Mouse (Mus musculus): ENCODE measurements around the gene Inpp4b. TPM values are rescaled to one million over a fixed set of nuclear protein-coding genes. Genes with fewer than 3 reads are reported as not detected.
"Not testable (repeated sequence)": the region's sequence is repeated elsewhere in the genome, so short reads cannot be mapped to it uniquely, and the experiment has no call there.

Gene Inpp4b
- polyA plus RNA-seq, 1 experiment = 0.46 TPM

DNA sequence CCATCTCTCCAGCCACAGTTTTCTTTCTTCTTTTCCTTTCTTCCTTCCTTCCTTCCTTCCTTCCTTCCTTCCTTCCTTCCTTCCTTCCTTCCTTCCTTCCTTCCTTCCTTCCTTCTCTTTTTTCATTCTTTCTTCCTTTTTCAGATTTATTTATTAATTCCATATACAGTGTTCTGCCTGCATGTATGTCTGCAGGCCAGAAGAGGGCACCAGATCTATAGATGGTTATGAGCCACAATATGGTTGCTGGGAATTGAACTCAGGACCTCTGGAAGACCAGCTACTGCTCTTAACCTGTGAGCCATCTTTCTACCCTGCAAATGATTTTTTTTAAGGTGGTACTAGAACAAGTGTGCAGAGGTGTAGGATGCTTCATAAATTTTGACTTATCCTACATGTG, 689.7 kb downstream of the Inpp4b start:
- DNase-seq (ENCODE audit: low read depth, low spot score) = not testable (repeated sequence)

DNA sequence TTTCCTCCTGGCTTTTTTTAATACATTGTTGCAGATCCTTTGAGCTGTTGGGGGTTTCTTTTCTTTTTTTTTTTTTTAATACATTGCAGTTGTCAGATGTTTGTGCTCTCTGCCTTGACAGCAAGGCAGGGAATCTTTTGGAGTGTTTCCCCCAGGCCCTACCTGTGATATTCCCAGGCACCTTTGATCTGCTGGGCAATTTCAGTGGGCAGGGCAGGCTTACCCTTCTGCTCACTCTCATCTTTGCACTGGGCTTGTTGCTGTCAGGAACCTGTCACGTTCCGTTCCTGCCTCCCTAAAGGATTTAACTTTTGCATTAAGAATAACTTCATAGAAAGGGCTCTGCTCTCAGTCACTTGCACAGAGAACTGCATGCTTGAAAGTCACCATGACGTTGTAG, 711.7 kb downstream of the Inpp4b start:
- DNase-seq (ENCODE audit: low read depth, low spot score) = no peak
- WGBS = 57% methylated on average over 3 of the region's 3 CpGs

DNA sequence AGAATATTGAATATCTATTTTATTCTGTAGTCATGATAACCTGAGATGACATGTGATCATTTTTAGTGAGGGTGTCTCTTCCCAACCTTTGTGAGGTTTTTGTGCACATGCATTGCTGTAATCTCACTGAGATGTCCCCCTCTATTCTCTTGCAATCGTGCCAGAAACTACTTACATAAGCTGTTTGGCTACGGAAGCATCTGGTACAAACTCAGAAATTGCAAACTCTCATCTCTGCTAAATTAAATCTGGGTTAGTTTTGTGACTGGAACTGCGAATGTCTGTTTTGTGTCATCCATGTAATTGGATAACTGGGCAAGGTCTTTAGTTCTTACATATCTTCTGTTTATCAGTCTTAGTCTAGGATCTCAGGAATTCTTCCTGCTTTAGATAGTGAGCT, 725.3 kb downstream of the Inpp4b start:
- no peak for DNase-seq (ENCODE audit: low read depth, low spot score)
- 71% methylated on average over 3 of the region's 3 CpGs for WGBS

DNA sequence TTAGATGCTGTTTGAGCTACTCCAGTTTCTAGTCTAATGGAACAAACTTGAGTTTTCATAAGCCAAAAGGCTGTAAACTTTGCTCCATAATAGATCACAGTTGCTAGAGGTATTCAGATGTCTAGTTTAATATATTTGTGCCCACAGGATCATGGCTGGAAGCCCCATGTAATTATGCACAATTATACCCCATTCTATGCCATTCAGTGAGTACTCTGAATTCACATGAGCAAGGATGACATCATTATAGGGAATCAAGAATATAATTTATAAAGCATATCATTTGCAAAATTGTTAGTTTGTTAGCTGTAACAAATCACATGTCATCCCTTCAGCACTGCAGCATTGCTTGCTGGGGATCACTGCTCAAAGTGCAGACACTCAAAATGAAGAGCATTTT, 736.9 kb downstream of the Inpp4b start:
- DNase-seq (ENCODE audit: low read depth, low spot score) = no peak

DNA sequence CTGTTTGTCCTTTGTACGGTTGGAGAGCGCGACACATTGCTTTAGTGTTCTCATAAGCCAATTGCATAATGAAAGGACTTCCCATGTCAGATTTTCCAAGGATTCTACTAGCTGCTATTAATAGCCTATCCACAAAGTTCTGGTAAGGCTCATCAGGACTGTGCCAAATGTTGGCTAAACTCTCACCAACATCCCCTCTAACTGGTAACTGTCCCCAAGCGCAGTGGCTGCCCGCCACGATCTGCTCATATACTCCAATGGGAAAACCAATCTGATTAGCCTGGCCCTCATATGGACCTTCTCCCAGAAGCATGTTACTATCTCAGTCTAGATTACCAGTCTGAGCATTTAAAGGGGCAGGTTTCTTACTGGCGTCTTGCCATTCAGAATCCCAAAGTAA, 744.3 kb downstream of the Inpp4b start:
- WGBS = 93% methylated on average over 7 of the region's 7 CpGs
- DNase-seq (ENCODE audit: low read depth, low spot score) = not testable (repeated sequence)

DNA sequence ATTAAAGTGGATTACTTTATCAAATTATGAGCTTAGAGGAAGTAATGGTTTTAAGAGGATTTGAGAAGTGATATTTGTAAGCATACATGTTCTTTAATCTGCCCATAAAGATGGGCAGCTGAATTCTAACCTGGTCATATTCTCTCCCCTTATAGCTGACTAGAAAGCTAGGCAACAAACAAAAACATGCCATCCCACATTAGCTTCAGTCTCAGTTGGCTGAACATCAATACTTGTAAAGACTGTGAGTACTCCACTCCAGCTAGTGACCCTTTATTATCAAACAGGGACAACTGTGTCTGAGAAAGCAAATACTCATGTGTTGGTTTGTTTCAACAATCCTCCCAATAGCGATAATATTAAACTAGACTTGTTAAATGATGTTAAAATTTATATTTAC, 748.5 kb downstream of the Inpp4b start:
- 78% methylated on average over 1 of the region's 1 CpGs for WGBS
- no peak for DNase-seq (ENCODE audit: low read depth, low spot score)

DNA sequence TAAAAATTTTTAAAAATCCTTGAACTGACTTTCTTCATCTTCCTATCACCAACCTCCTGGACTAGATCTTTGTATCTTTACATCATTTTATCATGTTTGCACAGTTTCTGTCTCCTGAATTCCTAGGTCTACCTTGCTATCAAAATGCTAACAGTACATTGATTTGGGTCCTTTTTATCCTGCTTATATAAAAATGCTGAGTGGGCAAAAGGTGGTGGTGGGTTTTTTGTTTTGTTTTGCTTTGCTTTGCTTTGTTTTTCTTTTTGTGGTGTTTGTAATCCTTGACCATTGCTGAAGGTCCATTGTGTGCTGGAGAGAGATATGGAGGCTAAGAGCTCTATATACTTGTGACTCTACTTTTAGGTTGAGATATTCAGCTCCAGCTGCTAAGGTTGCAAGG, 750.9 kb downstream of the Inpp4b start:
- no peak for DNase-seq (ENCODE audit: low read depth, low spot score)

DNA sequence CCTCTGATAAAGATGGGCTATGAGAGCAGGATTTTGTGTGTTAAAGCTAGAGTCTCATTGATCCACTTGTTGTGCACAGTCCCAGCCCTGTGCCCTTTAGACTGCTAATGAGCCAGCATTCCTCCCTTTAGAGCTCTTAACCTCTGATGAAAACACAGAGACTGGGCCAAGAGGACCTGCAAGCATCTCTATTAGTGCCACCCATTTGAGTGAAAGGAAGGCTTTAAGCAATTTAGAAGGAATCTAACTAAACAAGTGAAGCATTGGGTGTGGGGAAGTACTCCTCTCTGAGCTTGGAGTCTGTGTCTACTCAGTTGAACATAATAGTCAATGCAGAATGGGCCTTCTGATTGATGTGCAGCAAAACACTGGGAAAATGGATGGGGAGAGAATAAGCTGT, 762.2 kb downstream of the Inpp4b start:
- DNase-seq (ENCODE audit: low read depth, low spot score) = no peak

DNA sequence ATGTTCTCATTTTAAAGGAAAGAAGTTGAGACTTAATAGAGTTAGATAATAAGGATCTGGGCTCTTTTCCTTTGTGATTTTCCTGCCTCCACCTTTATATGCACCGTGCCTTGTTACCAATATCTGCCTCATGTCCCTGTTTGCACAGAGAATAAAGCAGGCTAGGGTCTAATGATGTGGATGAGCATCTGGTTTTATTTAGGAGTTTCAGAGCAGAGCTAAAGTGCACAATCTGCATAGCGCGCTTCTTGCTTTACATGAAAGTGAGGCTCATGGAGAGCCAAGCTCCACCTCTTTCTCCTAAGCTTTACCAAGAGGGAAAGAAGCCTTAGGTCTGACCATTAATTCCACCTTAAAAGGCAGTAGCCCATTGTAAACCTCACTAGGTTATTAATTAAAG, 763.8 kb downstream of the Inpp4b start:
- 83% methylated on average over 3 of the region's 3 CpGs for WGBS

DNA sequence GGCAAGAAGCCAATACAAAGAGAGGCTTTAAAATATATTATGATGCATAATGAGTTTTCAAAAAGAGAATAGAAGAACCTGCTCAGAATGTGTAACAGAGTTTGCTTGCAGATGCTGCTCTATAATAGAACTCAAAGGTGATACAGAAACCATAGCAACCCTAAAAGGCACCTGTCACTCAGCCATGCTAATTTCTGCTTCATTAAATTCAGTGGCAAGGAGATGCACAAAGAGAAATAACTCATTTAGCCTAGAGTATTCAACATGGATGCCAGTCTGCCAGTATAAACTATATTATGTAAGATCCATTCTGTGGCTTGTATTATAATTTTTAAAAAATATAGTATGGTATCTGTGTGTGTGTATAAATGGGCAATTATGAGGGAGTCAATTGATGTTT, 807.9 kb downstream of the Inpp4b start:
- no peak for DNase-seq (ENCODE audit: low read depth, low spot score)

More for the DNA sequence above, 763.8 kb downstream of the Inpp4b start:
- no peak for DNase-seq (ENCODE audit: low read depth, low spot score)

DNA sequence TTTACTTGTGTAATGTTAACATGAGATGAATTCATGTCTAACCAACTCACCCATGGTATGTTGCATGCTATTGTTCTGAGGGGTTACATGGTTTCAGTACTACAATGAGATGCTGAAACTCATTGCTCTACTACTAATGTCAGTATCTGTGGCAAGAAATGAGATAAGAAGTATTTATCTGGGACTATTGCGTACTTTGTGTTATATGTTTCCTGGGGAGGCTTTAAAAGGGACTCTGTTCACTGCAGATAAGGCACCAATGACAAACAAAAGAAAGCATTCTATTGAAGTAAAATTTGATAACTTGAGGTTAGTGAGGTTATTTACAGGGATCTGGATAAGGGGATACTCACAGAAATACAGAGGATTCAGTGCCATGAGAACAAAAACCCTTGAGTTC, 815.6 kb downstream of the Inpp4b start:
- DNase-seq (ENCODE audit: low read depth, low spot score) = no peak
- WGBS = 58% methylated on average over 1 of the region's 1 CpGs
